Mouse (Mus musculus): ENCODE data around the gene Yif1b.
A peak's percentile ranks its signal among the peaks of the same experiment; 100 is the strongest.

Yif1b gene

DNA sequence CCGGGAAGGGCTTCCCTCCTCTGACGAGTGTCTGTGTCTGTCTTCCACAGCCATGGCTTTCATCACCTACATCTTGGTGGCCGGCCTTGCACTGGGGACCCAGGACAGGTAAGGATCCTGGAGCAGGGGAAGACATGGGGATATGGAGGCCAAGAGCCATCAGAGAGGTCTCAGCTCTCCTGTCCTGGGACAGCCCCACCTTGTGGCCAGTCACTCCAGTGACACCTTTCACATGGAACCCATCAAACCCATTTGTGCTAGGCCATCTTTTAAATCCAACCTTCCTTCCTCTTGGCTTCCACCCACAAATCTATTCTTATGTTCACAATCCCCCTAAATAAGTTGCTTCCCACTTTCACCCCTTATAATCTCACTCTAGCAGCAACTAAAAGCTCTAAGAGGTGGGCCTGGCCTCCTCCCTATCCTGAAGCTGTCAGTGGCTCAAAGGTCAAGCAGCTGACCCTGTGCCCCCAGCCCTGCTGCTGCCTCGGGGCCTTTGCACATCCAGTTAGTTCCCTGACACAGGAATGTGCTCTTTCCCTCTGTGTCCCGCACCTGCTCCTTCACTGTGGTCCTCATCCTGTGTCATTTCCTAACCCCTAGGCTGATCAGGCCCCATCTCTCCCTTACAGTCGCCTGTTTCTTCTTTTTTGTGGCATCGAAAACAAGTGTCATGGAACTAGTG lies 6.7 kb downstream of the Yif1b start:
- DNase-seq (ENCODE audit: low spot score in 2 of 2): no peak

DNA sequence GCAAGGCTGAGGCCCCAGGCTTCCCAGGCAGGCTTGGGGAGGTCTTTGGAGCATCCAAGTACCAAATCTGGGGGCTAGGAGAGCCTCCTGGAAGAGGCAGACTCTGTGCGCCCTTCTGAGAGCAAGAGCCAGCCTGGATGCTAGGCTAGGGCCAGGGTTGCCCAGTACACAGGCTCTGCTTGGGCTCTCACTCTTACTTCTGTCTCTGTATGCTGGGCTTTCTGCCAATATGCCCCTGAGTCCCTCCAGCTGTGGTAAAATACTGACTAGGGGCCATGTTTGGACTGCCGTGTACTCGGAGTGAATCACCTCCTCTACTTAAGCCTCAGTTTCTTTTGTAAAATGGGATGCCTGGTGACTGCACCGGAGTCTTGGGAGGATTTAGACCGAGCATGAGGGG lies 7.9 kb downstream of the Yif1b start:
- DNase-seq (ENCODE audit: low spot score in 2 of 2): no peak

DNA sequence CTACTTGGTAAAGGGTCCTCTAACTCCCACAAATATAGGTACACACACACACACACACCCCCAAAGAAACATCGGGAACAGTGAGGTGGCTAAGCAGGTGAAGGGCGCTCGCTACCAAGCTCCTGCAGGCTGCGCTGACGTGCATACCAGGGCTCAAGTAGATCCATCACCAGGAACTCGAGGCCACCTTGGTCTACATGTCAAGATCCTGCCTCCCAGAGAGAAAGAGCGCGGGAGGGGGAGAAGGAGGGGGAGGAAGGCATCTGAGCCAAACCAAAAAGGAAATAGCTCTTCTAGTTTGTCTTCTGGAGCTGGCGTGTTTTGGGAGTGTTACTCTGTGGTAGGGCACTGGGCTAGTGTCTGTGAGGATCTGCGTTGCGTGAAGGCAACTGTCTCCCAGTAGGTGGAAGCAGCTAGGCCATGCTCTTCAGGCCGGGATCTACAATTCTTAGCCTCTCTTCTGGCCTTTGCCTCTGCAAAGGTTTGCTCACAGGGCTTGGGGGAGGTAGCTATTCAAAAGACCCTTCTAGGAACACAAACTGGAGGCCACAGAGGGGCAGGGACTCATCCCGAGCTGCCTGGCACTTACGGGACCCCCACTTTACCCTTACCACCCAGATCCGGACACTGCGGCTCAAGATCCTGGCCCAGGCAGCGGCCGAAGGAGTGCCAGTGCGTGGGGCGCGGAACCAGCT lies 8.6 kb downstream of the Yif1b start:
- no peak for DNase-seq (ENCODE audit: low spot score in 2 of 2)

DNA sequence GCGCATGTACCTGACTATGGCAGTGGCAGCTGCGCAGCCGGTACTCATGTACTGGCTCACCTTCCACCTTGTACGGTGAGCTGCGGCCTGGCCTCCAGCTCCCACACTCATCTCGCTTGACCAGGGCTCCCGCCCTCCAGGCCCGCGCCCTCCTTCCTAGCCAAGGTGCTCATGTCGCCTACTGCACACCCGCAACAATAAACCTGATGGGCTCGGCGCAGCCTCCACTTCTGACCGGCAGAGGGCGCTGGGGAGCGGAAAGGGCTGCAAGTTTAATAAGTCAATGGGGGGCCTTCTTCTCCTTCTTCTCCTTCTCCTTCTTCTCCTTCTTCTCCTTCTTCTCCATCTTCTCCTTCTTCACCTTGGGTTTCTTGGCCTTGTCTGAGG lies 9.2 kb downstream of the Yif1b start:
- DNase-seq (ENCODE audit: low spot score in 2 of 2): peak; percentile 81 to 91

DNA sequence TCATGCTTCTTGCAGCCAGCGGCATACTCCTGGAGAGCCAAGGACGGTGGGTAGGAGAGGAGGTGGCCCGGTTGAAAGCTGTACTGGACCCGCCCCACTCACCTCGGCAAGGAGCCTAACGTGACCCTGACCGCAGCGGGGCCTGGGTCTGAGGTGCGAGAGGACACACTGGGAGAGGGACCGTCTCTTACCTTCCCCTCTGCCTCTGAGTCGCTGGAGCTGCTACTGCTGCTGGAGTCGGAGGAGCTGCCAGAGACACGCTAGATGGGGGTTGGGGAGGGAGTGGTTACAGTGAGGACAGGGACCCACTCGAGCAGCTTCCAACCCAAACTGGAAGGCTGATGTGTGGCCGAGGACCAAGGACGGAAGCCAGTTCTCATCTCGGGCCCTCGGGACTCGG lies 9.6 kb downstream of the Yif1b start:
- peak in 1 of 2 experiments; percentile 50 for DNase-seq (ENCODE audit: low spot score in 2 of 2)

DNA sequence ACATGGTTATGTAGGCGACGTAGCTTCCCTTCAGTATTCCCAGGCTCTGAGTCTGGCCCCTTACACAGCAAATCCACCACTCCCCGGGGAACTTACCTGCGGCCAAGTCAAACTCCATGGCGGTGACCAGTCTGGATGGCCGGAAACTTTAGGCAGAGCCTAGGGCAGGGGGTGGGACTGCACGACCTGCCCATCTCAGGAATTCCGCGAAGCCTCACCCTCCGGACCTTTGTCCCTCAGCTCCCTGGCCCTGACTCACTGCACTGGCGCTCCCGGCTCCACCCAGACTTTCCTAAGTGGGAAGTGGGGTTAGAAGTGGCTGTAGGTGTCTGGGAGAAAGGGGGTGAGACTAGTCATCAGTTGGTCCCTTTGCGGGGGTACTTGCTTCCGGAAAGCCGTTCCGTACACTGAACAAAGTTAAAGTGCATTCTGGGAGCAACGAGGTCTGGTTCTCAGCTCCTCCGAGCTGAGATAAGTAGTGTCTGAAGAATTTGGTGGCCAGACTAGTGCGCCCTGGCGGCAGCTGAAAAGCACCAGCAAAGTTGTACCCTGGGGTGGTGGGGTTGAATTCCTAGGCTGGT lies 10.2 kb downstream of the Yif1b start, which contains the start of gene 2200002D01Rik:
TSS of gene 2200002D01Rik (minus strand) at position 206 of the 581 bp plus-strand sequence.
- DNase-seq (ENCODE audit: low spot score in 2 of 2): peak; percentile 70 to 80

DNA sequence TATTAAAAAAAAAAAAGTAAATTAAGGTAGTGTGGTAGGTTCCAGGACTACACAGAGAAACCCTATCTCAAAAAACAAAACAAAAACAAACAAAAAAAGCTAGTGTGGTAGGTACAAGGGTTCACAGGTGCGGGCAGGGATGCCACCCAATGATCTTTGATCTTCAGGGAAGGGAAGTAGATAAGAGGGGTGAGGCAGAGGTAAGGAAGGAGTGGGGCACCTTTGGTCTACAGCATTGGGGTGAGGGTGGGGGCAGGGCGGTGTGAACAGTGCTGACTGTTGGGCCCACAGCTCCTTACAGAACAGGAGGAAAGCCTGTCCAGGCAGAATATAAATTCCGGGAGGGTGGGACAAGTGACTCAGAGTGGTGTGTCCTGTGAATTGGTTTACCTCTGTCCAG lies 13.0 kb downstream of the Yif1b start:
- DNase-seq (ENCODE audit: low spot score in 2 of 2): peak in 1 of 2 experiments; percentile 75

DNA sequence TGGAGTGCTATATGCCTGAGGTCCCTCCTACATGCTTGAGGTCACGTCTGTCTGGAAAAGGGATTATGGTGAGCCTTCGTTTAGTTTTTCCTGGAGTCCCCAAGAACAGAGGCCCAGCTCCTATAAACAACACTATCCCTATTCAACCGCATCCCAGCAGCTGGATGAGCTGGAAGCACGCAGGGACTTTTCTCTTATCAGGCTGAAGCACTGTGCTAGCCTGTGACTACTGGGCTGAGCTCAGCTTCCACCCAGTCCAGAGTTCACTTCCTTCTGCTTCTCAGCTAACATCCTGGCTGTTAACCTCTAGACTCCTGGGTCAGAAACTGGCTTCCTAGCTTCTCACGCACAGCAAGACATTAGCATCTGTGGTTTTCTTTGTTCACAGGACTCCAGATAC lies 15.7 kb downstream of the Yif1b start:
- DNase-seq (ENCODE audit: low spot score in 2 of 2): no peak

DNA sequence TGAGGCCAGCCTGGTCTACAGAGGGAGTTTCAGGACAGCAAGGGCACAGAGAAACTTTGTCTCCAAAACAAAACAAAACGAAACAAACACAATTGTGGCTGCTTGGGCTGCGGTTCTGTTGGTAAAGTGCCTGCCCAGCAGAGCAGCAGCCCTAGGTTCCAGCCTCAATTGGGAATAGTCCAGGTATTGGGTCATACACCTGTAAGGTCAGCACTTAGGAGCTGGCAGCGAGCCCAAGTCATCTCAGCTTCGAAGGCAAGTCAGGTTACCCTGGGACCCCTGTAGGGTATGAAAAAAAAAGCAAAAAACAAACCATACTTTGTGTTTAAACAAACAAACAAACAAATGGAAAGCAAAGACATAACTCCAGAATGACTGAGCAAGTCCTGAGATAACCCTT lies 17.7 kb downstream of the Yif1b start:
- DNase-seq (ENCODE audit: low spot score in 2 of 2): no peak

DNA sequence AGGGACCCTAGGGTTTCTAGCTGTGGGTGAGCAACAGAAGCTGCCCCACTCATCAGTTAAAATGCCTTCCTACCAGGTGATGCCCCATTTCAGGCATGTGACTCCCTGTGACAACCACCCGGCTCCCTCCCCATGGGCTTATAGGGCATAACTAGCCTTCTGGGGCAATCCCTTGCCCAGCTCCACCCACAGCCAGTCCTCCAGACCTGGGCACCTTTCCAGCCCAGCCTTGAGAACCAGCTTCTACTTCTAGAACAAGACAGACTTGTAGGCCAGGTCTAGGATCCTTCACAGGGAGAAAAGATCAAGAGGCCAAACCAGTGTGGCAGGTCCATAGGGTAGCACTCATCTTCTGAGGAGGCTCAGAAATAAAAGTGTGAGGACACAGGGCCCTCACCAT lies 19.2 kb downstream of the Yif1b start:
- DNase-seq (ENCODE audit: low spot score in 2 of 2): peak in 1 of 2 experiments; percentile 65

DNA sequence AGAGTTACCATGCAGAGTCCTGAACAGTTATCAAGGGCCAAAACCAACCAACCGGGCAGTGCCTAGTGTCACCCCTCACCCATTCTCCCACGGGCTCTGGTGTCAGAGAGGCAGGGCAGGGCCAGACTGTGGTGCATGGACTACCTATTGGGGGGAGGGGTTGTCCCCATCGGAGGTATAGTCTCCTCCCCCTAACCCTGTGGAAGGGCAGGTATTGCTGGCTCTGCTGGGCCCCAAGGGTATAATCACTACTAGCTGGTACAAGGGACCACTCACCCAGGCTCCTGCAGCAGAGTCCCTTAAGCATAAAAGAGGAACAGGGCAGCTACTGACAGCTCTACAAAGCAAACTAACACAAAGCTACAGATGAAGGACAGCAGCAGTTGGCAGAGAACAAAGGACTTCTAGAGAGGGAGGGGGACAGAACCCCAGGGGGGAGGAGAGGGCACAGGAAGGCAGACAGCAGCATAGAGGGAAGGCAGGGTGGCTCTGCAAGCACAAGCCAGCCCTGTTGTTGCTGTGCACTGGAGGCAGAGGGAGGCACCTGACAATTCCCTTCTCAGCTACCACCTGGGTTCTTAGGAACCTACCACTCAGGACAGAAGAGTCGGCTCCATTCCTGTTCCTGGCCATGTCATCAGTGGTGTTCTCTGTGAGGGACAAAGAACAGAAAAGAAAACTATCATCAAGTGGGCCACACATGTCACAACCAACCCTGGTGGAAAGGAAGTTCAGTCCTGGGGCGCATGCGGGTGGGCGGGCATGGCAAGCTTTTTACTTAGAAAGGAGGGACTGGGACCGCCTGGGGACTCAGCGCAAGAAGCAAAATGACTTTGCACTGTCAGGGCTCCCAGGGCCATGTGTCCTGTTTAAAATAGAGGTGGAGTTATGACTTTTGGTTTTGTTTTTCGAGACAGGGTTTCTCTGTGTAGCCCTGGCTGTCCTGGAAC lies 21.9 kb downstream of the Yif1b start:
- DNase-seq (ENCODE audit: low spot score in 2 of 2): no peak

DNA sequence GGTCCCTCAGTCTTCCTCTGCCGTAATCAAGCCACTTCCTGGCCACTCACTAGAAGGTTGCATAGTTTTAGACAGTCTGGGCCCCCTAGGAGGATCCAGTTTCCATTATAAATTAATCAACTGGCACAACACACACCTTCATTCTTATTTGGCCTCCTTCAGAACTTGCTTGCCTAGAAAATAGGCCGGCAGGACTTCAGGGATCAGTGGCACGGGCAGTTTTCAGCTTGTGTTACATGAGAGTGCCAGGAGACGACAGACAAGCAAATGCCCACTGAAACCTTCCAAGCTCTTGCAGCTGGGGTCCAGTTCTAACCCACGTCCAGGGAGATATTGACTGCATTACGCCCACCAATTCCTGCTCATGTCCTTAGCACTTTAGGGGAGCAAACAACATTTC lies 24.0 kb downstream of the Yif1b start:
- no peak for DNase-seq (ENCODE audit: low spot score in 2 of 2)

DNA sequence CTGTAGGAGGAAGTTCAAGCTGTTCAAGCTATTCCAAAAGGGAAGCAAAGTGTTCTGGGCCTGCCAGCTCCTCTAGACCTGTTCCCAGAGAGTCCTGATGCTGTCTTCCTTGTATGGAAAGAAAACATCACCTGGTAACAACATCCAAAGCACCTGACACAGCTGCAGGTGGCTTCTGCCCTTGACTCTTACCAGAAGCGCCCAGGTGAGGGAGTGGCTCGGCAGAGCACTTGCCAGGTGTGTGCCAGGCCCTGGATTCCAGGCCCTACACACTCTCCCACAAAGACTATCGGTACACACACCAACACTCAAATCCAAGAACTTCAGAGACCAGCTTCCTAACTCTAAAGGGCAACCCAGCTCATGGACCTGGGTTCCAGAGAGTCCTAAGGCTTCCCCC lies 25.7 kb downstream of the Yif1b start:
- no peak for DNase-seq (ENCODE audit: low spot score in 2 of 2)

DNA sequence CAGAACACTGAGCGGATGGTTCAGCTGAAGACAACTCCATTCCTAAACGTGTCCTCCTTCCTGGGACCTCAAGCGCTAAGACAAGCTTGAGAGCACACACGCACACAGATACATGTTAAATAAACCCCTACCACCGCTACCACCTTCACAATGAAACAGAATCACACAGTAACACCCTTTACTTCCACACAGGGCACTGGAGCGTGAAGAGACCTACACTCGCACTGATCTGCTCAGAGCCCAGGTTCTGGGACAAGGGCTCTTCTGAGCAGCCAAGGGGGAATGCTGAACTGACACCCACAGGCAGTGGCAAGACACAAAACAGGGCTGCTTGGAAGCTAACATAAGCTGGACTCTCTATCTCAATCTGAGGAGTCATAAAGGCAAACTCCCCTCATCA lies 27.5 kb downstream of the Yif1b start:
- DNase-seq (ENCODE audit: low spot score in 2 of 2): no peak

DNA sequence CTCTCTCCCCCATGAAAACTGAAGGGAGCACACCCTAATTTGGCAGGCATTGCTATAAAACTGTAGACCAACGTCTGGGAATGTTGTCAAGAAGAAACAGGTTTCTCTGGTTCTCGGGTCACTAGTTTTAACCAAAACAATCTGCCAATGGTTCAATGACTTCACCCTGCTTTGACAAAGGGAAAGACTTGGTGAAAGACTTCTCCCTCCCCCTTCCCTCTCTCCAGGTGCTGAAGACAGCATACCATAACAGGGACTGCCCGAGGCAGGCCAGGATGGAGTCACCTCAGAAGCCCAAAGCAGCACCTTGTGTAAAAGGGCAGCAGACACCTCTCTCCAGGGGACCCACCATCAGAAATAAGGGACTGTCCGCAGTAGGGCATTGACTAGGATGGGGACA lies 28.8 kb downstream of the Yif1b start:
- DNase-seq (ENCODE audit: low spot score in 2 of 2): no peak

DNA sequence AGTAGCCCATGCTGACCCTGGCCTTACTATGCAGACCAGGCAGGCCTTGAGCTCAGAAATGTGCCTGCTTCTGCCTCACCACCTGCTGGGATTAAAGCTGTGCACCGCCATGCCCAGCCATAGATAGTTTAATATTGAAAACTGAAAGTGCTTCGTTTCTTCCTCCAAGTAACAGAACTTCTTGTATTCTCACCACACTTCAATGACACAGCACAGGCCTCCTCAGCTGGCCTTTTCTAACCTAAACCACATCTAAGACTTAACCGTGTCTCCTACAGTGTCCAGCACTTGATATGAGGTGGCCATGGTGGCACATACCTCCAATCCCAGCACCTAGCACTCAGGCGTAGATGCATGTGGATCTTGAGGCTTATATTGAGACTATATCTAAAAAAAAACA lies 32.3 kb downstream of the Yif1b start:
- no peak for DNase-seq (ENCODE audit: low spot score in 2 of 2)

DNA sequence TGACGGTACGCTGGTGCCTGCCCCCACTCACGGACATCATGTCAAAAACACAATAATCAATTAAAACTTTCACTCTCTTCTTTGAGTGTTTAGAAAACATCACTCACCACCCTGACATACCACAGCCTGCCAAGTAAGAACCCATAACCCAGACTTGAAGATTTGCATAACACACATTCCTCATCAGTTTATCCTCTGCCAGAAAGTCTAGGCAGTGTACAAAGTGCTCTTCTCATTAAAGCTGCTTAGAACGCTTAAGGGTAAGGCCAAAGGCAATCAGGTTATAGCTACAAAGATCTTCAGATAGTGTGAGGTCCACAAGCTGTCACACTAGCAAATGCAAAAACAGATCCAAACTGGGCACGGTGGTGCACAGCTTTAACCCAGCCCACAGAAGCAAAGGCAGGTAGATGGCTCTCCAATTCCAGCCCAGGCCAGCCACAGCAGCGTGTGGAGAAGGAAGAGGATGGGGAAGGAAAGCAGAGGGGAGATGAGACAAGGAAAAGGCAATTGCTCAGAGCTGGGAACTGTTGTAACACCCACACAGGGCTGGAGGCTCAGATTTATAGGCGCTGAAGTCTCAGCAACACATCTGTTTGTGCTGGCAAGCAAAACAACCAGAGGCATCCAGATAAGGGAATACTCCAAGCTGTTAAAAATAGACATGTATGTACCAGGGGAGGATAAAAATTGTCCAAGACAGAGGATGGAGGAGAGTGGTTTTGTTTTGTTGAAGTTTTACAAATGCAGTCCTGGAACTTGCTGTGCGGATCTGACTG lies 33.7 kb downstream of the Yif1b start:
- no peak for DNase-seq (ENCODE audit: low spot score in 2 of 2)

DNA sequence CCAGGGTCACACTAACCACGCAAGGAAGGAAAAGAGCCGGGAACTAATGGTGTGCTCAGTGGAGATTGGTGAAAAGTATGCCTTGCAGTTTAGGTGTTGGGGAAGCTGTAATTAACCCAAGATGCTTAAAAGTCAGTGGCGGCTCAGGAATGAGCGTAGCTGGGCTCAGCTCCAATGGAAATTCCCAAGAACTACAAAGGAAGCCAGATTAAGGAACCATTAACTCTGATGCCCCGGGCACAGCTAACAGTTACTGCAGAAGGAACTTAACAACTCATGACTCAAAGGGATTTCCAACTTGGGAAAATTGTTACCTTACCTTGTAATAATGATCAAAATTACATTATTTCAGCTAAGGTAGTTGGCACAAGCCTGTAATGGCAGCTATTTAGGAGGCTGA lies 38.6 kb downstream of the Yif1b start:
- DNase-seq (ENCODE audit: low spot score in 2 of 2): no peak

DNA sequence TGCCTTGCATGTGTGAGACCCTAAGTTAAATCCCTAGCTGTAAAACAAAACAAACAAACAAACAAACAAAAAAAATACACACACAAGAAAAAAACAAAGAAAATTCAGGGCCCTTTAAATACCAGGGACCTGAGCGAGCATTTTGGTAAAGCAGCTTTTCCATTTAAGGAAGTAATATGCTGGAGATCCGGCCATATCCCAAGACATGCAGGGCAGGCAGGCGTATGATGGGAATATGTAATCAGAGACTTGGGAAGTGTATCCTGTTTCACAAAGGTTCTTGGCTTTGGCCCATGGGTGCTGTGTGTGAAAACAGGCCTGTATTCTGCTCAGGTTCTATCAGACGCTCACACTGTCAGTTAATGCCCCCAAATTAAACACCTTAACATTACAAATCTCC lies 39.4 kb downstream of the Yif1b start:
- DNase-seq (ENCODE audit: low spot score in 2 of 2): no peak

DNA sequence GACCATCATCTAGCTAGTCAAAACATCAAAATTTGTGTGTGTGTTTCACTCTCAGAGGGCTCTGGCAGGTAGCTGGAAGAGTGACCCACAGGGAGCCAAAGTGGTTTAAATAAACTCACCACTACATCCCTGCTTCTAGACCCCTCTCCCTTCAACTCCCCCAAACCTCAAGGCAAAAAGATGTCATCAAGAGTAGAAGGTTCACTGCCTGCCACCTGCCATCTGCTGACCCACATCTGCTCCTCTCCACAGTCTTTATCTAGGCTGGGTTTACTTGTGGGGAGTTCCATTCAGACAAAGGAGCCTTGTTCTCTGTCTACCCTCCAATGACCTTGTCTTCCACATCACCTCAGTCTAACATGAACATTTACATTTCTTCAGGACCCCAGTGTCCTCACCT lies 41.1 kb downstream of the Yif1b start:
- DNase-seq (ENCODE audit: low spot score in 2 of 2): no peak

DNA sequence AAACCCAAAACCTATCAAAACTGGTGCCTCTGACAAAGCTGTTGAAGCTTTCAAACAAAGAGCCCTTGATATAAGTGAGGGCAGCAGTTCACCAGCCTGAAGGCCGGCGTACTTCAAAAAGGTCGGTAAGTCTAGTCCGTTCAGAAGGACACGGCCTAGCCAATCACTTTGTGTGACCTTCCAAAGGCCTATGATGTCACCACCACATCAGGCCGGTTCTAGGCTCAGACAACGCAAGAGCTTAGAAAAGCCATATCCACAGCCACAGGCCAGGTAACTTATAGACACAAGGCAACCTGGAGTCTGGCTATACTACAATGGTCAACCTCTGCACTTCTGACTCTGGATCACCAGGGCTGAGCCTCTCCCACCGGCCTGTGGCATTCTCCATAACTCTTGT lies 41.8 kb downstream of the Yif1b start:
- no peak for DNase-seq (ENCODE audit: low spot score in 2 of 2)
